Mouse (Mus musculus) heart, postnatal 25 days (tissue): Measurements from ENCODE around the gene Ace2. TPM values are rescaled to one million over a fixed set of nuclear protein-coding genes. Genes with fewer than 3 reads are reported as not detected.

Source experiments
- DNase-seq: peaks from one replicate; pipeline ENCODE4 v3.0.0; 2022; ENCODE audit warnings: low spot score
- intact Hi-C: fragments of 180-260 bp; cut with DNase I; formaldehyde crosslinking; loops from one replicate; pipeline ENCODE4 v1.15.1; 2025
- total RNA-seq, 2 experiments: library from RNA; stranded (reverse); gene quantifications; 2 replicates each; pipeline ENCODE4 v1.2.3; 2021

Gene Ace2
- total RNA-seq, 2 experiments from 2014 or later = 1.1 to 1.9 TPM

DNA sequence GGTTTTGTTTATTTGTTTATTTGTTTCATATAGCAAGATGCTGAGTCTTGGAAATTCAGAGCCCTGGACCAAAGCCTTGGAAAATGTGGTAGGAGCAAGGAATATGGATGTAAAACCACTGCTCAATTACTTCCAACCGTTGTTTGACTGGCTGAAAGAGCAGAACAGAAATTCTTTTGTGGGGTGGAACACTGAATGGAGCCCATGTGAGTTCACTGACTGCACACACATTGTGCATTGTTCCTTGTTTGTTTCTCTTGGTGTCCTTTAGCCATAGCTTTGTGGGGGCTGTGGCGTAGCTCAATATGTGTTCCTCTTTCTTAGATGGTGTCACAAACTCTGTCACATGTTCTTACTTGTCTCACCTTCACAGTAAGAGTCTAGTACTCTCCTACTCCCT lies 36.6 kb downstream of the Ace2 start:
- DNase-seq = no peak
- intact Hi-C loops = loop anchor here (10.0 kb wide), 1 partner anchor 1261 kb away; no protein-coding TSS in a partner anchor

DNA sequence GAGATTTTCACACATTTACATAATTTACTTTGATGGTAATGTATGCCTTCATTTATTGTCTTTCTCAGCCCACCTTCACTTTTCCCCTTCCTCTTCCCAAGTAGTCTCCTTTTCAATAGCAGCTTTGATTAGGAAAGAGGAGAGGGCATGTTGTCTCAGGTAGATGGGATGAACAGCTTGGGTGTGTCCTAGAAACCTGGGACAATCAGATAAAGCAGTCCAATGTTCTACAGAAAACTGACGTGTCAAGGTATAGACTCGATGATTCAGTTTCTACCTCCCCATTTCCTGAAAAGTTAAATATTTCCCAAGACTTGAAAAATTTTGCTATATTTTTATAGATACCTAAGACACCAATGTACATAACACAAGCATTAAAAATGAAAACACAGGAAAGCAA lies 39.7 kb downstream of the Ace2 start:
- no peak for DNase-seq
- intact Hi-C loops = loop anchor here (2.0 to 10.0 kb wide), 2 partner anchors 76 to 1264 kb away; no protein-coding TSS in a partner anchor

DNA sequence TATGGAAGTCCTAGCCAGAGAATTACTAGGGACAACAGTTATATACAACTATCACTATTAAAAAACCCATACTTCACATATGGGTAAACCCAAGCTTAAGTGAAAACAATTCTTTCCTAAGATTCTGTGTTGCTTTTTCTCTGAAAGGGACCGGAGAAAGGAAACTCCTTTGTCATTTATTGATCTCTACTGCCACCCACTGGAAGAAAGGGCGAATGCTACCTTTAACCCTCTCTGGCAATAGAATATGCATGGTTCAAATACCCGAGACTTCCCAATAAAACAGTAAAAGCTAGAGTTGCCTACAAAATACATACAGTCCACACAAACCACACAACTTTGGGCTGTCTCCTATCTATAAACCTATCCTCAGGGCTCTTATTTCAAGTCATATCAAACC lies 40.6 kb downstream of the Ace2 start:
- DNase-seq = no peak
- intact Hi-C loops = loop anchor here (2.0 to 10.0 kb wide), 3 partner anchors 77 to 1265 kb away; partner anchors contain the start of gene Pir

DNA sequence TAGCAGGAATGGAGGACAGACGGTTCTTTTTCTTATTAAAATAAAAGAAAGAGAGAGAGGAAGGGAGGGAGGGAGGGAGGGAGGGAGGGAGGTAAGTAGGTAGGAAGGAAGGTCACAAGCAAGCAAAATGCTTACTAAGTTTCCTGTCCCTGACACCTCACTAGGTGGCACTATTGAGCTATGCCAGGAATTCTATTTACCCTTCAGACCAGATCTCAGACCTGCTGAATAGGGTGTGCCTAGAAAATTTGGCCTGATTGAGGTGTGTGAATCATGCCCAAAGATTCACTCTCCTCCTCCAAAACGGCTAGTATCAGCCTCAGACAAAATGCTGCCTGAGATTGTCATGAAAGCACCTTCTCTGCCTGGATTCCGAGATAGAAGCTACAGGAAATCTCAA lies 44.7 kb downstream of the Ace2 start:
- no peak for DNase-seq
- intact Hi-C loops = loop anchor here (1.0 to 5.0 kb wide), 4 partner anchors 83 to 265 kb away; partner anchors contain the start of gene Pir

DNA sequence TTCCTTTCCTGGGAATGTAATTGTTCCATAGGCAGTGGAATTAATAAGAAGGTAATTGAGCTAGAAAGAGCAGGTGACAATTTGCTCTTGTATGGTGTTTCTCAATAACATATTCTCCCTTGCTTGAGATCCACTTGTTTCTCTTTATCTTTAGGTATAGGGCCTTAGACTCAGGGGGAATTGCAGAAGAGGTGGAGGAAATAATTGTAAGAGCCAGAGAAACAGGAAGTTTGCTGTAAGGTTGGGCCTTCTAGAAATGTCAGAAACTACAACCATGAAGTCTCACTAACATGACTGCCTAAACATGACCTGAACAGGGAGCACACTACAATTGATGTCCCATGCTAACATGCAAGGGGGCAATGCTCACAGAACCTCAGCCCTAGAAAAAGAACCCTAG lies 50.7 kb downstream of the Ace2 start:
- no peak for DNase-seq
- intact Hi-C loops = no loop called here

DNA sequence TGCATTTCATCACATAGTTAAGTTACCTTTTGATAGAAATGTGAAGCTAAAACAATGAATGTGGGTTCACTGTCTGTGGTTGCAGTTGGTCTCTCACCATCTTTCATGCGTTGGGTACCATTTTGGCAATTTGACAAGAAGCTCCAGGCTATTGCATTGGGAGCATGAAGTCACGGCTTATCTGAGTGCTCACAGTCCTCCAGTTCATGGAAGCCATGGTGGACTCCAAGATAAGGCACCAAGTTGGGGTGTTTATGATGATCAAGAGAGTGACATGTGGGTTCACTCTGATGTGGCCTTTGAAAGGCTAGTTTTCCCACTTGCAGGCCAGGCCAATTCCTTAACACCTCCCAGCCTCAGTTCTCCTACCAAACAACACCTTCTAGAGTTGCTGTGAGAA lies 58.5 kb downstream of the Ace2 start:
- intact Hi-C loops = no loop called here
- DNase-seq = no peak

DNA sequence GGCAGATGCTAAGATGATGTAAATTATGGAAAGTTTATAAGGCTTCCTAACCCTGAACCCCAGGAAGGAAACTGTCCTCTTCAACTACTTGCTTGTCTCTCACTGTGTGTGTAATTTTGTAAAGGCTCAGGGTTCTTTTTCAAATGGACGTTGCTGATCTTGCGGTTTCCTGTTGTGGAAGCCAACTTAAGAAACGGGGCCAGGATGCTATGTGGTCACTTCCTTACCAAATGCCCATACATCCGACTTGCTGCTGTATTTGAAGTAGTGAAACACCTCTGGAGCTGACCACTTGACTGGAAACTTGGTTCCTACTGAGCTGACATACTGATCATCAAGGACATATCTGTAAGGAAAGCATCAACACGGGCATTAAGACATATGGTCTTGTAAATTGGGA lies 61.4 kb downstream of the Ace2 start:
- intact Hi-C loops = no loop called here
- no peak for DNase-seq

DNA sequence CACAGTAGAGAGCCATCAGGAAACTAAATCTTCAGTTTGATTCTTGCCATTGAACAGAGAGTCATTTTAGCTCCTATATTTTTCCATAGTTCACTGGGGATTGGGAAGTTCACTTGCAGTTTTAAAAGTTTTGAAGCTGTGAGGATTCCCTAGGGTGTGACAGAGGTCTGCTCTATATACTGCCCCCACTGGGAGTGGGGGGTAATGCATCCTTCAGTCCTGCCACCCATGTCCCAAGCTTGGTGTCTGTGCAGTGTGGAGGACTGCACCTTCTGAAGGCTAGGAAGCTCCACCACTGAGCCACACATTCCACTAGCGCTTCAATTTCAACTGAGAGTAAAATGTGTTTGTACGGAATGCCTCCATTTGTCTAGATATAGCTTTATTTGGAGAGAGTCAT lies 82.9 kb downstream of the Ace2 start:
- intact Hi-C loops = no loop called here
- DNase-seq = no peak

DNA sequence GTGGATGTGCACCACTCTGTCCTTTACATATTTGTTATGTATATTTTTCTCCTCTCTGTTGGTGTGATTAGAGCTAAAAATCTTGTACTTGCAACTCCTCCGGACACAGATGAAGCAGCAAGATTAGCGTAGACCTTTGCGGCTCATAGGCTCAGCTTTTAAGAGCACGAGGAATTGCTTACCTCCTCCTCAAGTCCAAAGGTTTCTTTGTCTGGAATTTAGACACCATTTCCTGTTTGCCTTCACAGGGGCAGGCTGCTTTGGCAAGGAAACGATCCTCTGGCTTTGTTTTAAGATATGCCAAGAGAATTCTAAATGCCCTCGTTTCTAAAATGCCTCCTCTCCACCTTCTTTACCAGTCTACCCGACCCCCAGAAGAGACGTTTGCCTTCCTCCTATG lies 94.2 kb downstream of the Ace2 start:
- intact Hi-C loops = no loop called here
- DNase-seq = no peak

Other genes with a start within 250 kb of the Ace2 start
- 10 to 100 TPM; 16.9 to 22.8 TPM for gene Ap1s2, start 230.3 kb upstream of the Ace2 start, total RNA-seq
- 10 to 100 TPM in 1 of 2 experiments, 1 to 10 TPM in 1; 8.9 to 11.9 TPM for gene Zrsr2, start 180.7 kb upstream of the Ace2 start, total RNA-seq
- gene Car5b, start 111.3 kb upstream of the Ace2 start, total RNA-seq = 1 to 10 TPM in 1 of 2 experiments, under 1 TPM in 1; 0.78 to 1.4 TPM
- gene Siah1b, start 62.8 kb upstream of the Ace2 start, total RNA-seq = 1 to 10 TPM; 3.7 to 4.4 TPM
- not detected for gene Cltrn, start 50.5 kb upstream of the Ace2 start, total RNA-seq
- gene Bmx, start 118.9 kb downstream of the Ace2 start, total RNA-seq = 1 to 10 TPM; 2.4 to 3.2 TPM
- gene Pir, start 130.0 kb downstream of the Ace2 start, total RNA-seq = 1 to 10 TPM; 3.4 to 3.6 TPM
- gene Vegfd, start 234.0 kb downstream of the Ace2 start, total RNA-seq = 1 to 10 TPM; 1.3 to 1.7 TPM